Mouse (Mus musculus) cortical plate, adult 2 months (tissue): Measurements from ENCODE around the gene Gabbr2.

Experiments used
- CTCF ChIP-seq: fragments of 200-500 bp; IDR thresholded peaks from 2 replicates; pipeline ENCODE4 v1.5.1; 2011; ENCODE audit warnings: mild to moderate bottlenecking, control low read depth, low read length; ENCODE audit not compliant: insufficient read depth; ENCODE audit errors: extremely low read depth
- POLR2A ChIP-seq: fragments of 200-500 bp; IDR thresholded peaks from 2 replicates; pipeline ENCODE4 v1.6.1; 2011; ENCODE audit warnings: mild to moderate bottlenecking, low read length, control low read depth; ENCODE audit not compliant: insufficient read depth; ENCODE audit errors: extremely low read depth

GRCm38 (mm10) chr4:46618196-46618817, 373.4 kb downstream of the Gabbr2 start:
- no peak for TF ChIP-seq CTCF
- no peak for TF ChIP-seq POLR2A
